8 mouse cellular contexts compared by ENCODE assay signal in genomic region chr13:41000140-41000925, GRCm38 (mm10). TPM values are rescaled to one million over a fixed set of nuclear protein-coding genes. Genes with fewer than 3 reads are reported as not detected.
DNase-seq lines count a peak whose midpoint lies in the region; ATAC-seq lines count a peak whose summit lies in the region.

No protein-coding gene starts in this region.

- no peaks in the 10 kb centered on the region for H3K9me3 ChIP-seq in liver, embryonic 15.5 days (replicated peaks)
- H3K9me3 ChIP-seq in neural tube, embryonic 12.5 days, result no peaks in the 10 kb centered on the region

- WGBS in liver, embryonic 15.5 days (ENCODE audit: insufficient replicate concordance), result under 1% methylated on average over 25 of the region's 25 CpGs
- 2% methylated on average over 25 of the region's 25 CpGs for WGBS in neural tube, embryonic 12.5 days

- peak overlapping the region; percentile 90 for H3K4me2 ChIP-seq in liver, embryonic 15.5 days
- H3K4me2 ChIP-seq in neural tube, embryonic 12.5 days (replicated peaks), result peak overlapping the region; percentile 85

- ATAC-seq in liver, embryonic 15.5 days (ENCODE audit: insufficient read depth), result peak; percentile 29
- ATAC-seq in neural tube, embryonic 12.5 days (ENCODE audit: low FRiP score, low read depth), result peak; percentile 61

- H3K27ac ChIP-seq in liver, embryonic 15.5 days (replicated peaks), result peak overlapping the region; percentile 95
- H3K27ac ChIP-seq in neural tube, embryonic 12.5 days, result peak overlapping the region; percentile 70

- no peaks in the 10 kb centered on the region for H3K27me3 ChIP-seq in liver, embryonic 15.5 days
- H3K27me3 ChIP-seq in neural tube, embryonic 12.5 days (replicated peaks), result no peaks in the 10 kb centered on the region

- intact Hi-C loops in gastrocnemius, postnatal 14 days (cut with DNase I; ENCODE audit: low total_unique reads), result no loop called here

- H3K4me1 ChIP-seq in liver, embryonic 15.5 days (replicated peaks), result peaks cover 31% of the 10 kb centered on the region
- H3K4me1 ChIP-seq in neural tube, embryonic 12.5 days, result peaks cover 13% of the 10 kb centered on the region

- peaks cover 20% of the 10 kb centered on the region for H3K36me3 ChIP-seq in liver, embryonic 15.5 days (replicated peaks)
- H3K36me3 ChIP-seq in neural tube, embryonic 12.5 days, result peaks cover 8% of the 10 kb centered on the region

- H3K4me3 ChIP-seq in liver, embryonic 15.5 days (replicated peaks), result peak overlapping the region; percentile 100
- H3K4me3 ChIP-seq in neural tube, embryonic 12.5 days, result peak overlapping the region; percentile 89

- peak overlapping the region; percentile 84 for H3K9ac ChIP-seq in liver, embryonic 15.5 days
- peak overlapping the region; percentile 66 for H3K9ac ChIP-seq in neural tube, embryonic 12.5 days

- DNase-seq in thymus, adult 18-20 months, result peak; percentile 19 to 29
- DNase-seq in thymus, postnatal 0 days (ENCODE audit: low spot score), result no peak
- peak; percentile 50 to 58 for DNase-seq in cerebellum, postnatal 14 days
- DNase-seq in gastrocnemius, postnatal 14 days, result peak; percentile 41
- DNase-seq in kidney, adult 9 months, result peak; percentile 44
- DNase-seq in thymus, postnatal 4 days, result peak; percentile 51

RNA-seq across cellular contexts. Expression of gene Pak1ip1, which starts 0.5 kb away (rescaled TPM):
- 85.4 and 90.9 TPM in 2 replicates for polyA plus RNA-seq in thymus, postnatal 0 days (2015; fragmentation: Nextera tagmentation; extraction: Ambion mirVana)
- total RNA-seq in gastrocnemius, postnatal 14 days (2021), result 10 to 100 TPM; 23.2 to 26.0 TPM
- 53.5 and 56.0 TPM in 2 replicates for polyA plus RNA-seq in liver, embryonic 15.5 days (2015; fragmentation: Nextera tagmentation; extraction: Ambion mirVana)
- polyA plus RNA-seq in neural tube, embryonic 12.5 days (2016; fragmentation: Nextera tagmentation; extraction: Ambion mirVana), result 71.9 and 75.2 TPM in 2 replicates

RNA-seq across cellular contexts. Expression of gene Tmem14c, which starts 15.8 kb away (rescaled TPM):
- polyA plus RNA-seq in thymus, postnatal 0 days (2015; fragmentation: Nextera tagmentation; extraction: Ambion mirVana), result 260 and 269 TPM in 2 replicates
- total RNA-seq in gastrocnemius, postnatal 14 days (2021), result 10 to 100 TPM; 70.5 to 72.3 TPM
- polyA plus RNA-seq in liver, embryonic 15.5 days (2015; fragmentation: Nextera tagmentation; extraction: Ambion mirVana), result 670 and 685 TPM in 2 replicates
- polyA plus RNA-seq in neural tube, embryonic 12.5 days (2016; fragmentation: Nextera tagmentation; extraction: Ambion mirVana), result 148 and 166 TPM in 2 replicates
